Mouse (Mus musculus): ENCODE measurements around the gene Aim2.
"Not testable (repeated sequence)": the region's sequence is repeated elsewhere in the genome, so short reads cannot be mapped to it uniquely, and the experiment has no call there.

The Aim2 gene

DNA sequence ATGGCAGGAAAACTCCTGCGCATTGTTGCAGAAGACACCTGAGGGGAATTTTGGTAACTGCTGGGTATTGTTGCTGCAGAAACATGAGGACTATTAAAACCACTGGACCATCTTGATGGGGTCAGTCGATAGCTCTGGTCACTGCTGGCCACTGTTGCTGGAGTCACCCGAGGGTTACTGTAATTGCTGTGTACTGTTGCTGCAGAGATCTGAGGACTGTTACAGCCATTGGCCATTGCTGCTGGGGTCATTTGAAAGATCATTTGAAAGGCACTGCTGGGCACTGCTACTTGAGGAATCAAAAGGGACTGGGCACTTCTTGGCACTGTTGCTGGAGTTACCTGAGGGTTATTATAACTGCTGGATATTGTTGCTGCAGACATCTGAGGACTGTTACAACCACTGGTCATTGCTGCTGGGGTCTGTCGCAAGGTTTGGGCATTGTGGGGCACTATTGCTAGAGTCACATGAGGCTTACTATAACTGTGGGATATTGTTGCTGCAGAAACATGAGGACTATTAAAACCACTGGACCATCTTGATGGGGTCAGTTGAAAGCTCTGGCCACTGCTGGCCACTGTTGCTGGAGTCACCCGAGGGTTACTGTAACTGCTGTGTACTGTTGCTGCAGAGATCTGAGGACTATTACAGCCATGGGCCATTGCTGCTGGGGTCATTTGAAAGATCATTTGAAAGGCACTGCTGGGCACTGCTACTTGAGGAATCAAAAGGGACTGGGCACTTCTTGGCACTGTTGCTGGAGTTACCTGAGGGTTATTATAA, 129.9 kb downstream of the Aim2 start:
- not testable (repeated sequence) for DNase-seq

DNA sequence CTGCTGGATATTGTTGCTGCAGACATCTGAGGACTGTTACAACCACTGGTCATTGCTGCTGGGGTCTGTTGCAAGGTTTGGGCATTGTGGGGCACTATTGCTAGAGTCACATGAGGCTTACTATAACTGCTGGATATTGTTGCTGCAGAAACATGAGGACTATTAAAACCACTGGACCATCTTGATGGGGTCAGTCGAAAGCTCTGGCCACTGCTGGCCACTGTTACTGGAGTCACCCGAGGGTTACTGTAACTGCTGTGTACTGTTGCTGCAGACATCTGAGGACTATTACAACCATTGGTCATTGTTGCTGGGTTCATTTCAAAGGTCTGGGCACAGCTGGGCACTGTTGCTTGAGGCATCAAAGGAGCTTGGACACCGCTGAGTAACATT, 130.5 kb downstream of the Aim2 start:
- DNase-seq: not testable (repeated sequence)

DNA sequence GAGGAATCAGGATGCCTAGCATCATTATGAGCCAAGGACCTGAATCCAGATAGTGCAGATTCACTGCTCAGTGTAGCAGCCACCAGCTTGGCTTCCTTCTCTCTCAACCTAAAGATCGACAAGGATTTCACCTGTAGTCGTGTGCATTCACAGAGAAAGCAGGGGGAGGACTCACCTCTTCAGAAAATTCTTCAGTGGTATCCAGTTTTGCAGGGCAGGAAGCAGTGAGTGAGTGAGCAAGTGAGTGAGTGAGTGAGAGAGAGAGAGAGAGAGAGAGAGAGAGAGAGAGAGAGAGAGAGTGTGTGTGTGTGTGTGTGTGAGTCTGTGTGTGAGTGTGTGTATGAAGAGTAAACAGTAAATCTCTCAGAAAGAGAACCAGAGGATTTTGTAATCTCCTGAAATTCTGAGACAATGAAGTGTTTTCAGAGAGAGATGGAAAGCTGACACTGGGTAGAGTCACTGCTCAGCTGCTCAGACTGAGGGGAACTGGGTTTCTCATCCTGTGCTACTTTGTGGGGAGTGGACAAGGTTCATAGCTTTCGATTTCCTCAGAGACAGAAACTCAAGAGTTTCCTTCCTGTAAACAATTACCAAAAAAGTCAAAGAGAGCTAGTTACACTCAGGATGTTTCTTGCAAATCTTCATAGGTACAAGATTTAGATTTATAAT, 140.3 kb downstream of the Aim2 start, which contains the start of gene Ifi206:
TSS of gene Ifi206 (minus strand) at position 230 of the 669 bp plus-strand sequence.
- not testable (repeated sequence) for DNase-seq

DNA sequence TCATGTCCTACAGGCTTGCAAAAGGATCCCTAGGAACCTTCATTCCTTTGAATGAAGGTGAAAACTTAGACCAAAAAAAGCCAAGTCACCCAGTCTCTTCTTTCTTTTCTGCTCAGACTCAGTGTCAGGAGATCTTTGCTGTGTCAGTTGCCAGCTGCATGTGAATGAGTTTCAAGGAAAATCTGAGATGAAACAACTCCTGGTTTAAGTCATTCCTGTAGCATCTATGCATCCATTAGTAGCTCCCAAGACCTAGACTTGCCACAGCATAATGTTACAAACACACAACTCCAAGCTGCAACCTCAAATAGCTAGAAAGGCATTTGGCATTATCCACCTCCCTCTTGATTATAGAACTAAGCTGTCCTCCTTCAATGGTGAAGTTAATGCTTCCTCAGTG, 140.8 kb downstream of the Aim2 start:
- not testable (repeated sequence) for DNase-seq

DNA sequence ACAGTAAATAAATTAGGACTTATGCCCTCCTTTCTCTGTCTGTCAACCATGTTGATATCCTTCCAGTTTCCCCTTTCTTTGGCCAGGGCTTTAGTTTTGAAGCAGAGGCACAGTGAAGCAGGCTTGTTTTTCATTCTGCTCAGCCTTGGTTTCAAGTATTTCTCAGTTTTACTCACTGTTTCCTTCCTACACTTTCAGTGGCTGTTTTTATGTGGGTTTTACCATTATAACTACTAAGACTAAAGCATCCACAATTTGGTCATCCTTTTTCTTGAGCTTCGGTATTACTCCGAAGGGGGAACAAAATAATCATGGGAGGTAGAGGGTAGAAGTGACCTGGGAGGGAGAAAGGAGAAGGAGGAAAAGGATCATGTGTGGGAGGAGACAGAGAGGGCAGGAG, 159.9 kb downstream of the Aim2 start:
- not testable (repeated sequence) for DNase-seq
